Mouse (Mus musculus) embryonic facial prominence, embryonic 10.5 days (tissue): Measurements from ENCODE around the gene Xrcc5. TPM values are rescaled to one million over a fixed set of nuclear protein-coding genes. Genes with fewer than 3 reads are reported as not detected.

Experiments
- DNase-seq: peaks from one replicate; pipeline ENCODE4 v3.0.0-alpha.2; 2017; ENCODE audit warnings: low spot score
- H3K27ac ChIP-seq: fragments of 300-500 bp; sonication (generic); replicated peaks from 2 replicates; pipeline ENCODE4 v1.5.1; 2016; ENCODE audit warnings: mild to moderate bottlenecking
- H3K27me3 ChIP-seq: fragments of 300-500 bp; sonication (generic); replicated peaks from 2 replicates; pipeline ENCODE4 v1.6.1; 2016; ENCODE audit warnings: low read depth, mild to moderate bottlenecking; ENCODE audit not compliant: poor library complexity, severe bottlenecking
- H3K36me3 ChIP-seq: fragments of 300-500 bp; sonication (generic); replicated peaks from 2 replicates; pipeline ENCODE4 v1.6.1; 2016; ENCODE audit warnings: mild to moderate bottlenecking, moderate library complexity
- H3K4me1 ChIP-seq: fragments of 300-500 bp; sonication (generic); 2 replicates; pipeline ENCODE4 v1.6.1; 2016
- H3K4me3 ChIP-seq: fragments of 300-500 bp; sonication (generic); 2 replicates; pipeline ENCODE4 v1.5.1; 2016; ENCODE audit warnings: mild to moderate bottlenecking, moderate library complexity
- H3K9me3 ChIP-seq: fragments of 300-500 bp; sonication (generic); 2 replicates; pipeline ENCODE4 v1.6.1; 2016; ENCODE audit warnings: mild to moderate bottlenecking
- WGBS: fragments of 180-500 bp; shearing (Covaris S2); methylation state at CpG from one replicate; pipeline ENCODE4 v1.1.7; 2016; 5-methylcytosine and 5-hydroxymethylcytosine counted together
- polyA plus RNA-seq: library from polyadenylated mRNA; unstranded; fragments of >200 nt; fragmentation: Nextera tagmentation; extraction: Ambion mirVana; gene quantifications from 2 replicates; pipeline ENCODE4 v1.2.1, GENCODE M21; 2016

The Xrcc5 gene
- polyA plus RNA-seq, 1 experiment from 2014 or later: 57.3 TPM

DNA sequence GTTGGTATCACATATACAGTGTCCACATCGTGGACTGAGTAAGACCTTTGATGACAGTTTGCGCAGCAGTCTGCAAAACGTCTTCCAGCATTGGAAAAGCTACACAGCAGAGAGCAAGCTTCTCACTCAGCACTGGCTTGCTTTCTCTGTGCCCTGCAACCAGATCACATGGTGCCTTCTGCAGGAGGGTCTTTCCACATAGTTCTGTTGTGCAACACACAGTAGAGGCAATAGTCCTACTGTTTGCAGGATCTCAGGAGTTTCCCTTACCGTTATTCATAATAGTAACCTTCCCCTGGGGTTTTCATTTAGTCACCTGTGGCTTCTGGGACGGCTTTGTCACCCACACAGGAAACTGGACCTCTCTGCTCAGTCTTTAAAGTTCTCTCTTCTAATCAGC lies 13.5 kb downstream of the Xrcc5 start:
- Histone ChIP-seq H3K27ac (no peak overlapping the region), H3K4me3 (no peak overlapping the region), H3K27me3 (no peaks in the 10 kb centered on the region), H3K4me1 (no peaks in the 10 kb centered on the region), H3K36me3 (peaks cover 96% of the 10 kb centered on the region), H3K9me3 (no peaks in the 10 kb centered on the region)
- WGBS: 95% methylated on average over 5 of the region's 5 CpGs
- no peak for DNase-seq

DNA sequence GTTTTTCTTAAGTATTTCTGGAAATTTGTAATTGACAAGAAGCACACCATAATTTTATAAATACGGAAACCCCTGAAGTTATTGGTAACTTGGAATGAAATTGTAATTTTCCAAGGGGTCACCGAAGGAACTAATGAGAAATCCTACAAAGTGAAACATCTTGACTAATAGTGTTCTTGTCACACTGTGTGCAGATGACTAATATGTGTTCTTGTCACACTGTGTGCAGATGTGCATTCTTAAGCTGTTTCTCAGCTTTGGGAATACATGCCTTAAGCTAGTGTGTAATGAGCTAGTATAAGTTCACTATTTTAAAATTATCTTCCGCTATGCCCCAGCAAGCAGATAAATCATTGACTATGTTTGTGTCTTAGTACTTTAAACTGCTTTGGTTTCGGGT lies 16.0 kb downstream of the Xrcc5 start:
- Histone ChIP-seq H3K27me3 (no peaks in the 10 kb centered on the region), H3K36me3 (peaks cover 96% of the 10 kb centered on the region), H3K9me3 (no peaks in the 10 kb centered on the region), H3K27ac (no peak overlapping the region), H3K4me3 (no peak overlapping the region), H3K4me1 (no peaks in the 10 kb centered on the region)
- 98% methylated on average over 4 of the region's 4 CpGs for WGBS
- no peak for DNase-seq

DNA sequence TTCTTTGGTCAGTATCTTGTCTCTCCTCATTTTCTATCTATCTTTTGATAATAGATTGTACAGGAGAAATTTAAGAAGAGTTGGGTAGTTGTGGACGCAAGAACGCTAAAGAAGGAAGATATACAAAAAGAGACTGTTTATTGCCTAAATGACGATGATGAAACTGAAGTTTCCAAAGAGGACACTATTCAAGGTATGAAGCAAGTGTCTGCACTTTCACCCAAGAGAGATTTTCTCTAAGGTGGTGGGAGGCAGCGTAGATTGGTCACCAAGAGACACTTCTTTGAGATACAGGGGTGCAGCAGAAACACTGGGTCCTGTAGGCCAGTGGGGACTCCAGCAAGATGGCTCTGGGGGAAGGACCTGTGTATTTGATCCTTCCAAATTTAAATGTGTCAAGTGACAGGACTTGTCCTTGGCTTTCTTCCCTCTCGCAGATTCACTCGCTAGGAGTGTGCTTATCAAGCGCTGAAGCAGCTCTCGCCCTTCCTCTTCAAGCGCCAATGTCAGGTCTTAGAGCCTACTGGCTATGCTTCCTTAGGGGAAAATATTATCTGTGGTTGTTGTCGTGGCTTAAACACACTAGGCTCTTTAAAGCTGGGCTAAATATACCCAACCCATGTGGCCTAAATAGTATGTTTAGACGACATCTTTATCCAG lies 19.1 kb downstream of the Xrcc5 start:
- DNase-seq: no peak
- no peak overlapping the region for H3K27ac ChIP-seq
- no peaks in the 10 kb centered on the region for H3K9me3 ChIP-seq
- 92% methylated on average over 11 of the region's 11 CpGs for WGBS
- peaks cover 94% of the 10 kb centered on the region for H3K36me3 ChIP-seq
- no peaks in the 10 kb centered on the region for H3K27me3 ChIP-seq
- H3K4me1 ChIP-seq: no peaks in the 10 kb centered on the region
- no peak overlapping the region for H3K4me3 ChIP-seq

DNA sequence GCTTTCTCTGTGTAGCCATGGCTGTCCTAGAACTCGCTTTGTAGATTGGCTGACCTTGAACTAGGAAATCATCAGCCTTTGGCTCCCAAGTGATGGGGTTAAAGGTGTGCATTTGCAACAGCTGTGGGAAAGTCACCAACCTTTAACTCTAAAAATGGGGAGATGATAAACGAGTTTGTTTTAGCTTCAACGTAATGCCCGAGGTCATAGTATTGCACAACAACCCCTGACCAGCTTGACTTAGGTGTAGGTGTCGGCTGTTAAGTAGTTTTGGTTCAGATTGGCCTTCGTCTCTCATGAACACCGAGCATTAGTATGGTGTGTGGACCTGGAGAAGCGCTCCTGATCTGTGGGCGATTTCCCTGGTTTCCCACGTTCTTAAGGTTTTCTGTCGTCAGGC lies 27.6 kb downstream of the Xrcc5 start:
- Histone ChIP-seq H3K27me3 (no peaks in the 10 kb centered on the region), H3K4me1 (no peaks in the 10 kb centered on the region), H3K4me3 (no peak overlapping the region), H3K36me3 (peaks cover 89% of the 10 kb centered on the region), H3K9me3 (no peaks in the 10 kb centered on the region), H3K27ac (no peak overlapping the region)
- 92% methylated on average over 11 of the region's 11 CpGs for WGBS
- no peak for DNase-seq

DNA sequence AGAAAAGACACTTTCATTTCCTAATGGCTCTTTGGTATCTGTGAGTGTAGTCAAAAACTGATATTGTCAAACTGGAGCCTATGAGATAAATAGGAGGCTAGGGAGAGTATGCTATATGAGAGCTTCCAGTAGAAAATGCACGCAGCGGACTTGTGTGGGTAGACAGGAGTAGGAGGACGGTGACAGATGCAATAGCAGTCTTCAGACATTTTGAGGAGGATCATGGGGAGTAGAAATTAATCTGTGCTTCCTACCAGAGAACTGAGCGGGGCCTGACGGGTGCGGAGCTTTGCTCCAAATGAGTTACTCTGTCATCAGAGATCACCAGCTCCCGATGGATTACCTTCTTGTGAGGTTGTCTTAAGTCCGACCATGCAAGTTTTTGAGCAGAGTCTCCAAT lies 29.6 kb downstream of the Xrcc5 start:
- 95% methylated on average over 8 of the region's 8 CpGs for WGBS
- Histone ChIP-seq H3K9me3 (no peaks in the 10 kb centered on the region), H3K4me3 (no peak overlapping the region), H3K27ac (no peak overlapping the region), H3K27me3 (no peaks in the 10 kb centered on the region), H3K4me1 (no peaks in the 10 kb centered on the region), H3K36me3 (peaks cover 89% of the 10 kb centered on the region)
- DNase-seq: no peak

DNA sequence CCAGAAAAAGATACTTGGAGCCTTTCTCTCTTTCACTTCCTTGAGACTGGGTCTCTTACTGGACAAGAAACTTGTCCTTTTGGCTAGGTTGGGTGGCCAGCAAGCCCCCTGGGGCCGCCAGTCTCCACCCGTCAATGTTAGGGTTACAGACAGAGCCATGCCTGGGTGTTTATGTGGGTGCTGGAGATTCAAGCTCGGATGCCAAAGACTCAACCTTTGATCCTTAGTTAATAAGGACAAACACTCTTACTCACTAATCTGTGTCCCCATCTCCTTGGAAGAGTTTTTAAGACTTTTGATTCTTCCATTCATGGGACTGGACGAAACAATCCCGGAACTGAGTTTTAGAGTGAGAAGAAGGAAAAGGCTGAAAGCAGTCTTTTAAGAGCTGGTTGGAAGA lies 31.1 kb downstream of the Xrcc5 start:
- Histone ChIP-seq H3K27ac (no peak overlapping the region), H3K9me3 (no peaks in the 10 kb centered on the region), H3K27me3 (no peaks in the 10 kb centered on the region), H3K36me3 (peaks cover 90% of the 10 kb centered on the region), H3K4me3 (no peak overlapping the region), H3K4me1 (no peaks in the 10 kb centered on the region)
- whole genome bisulfite sequencing: 91% methylated on average over 5 of the region's 5 CpGs
- DNase-seq: no peak

DNA sequence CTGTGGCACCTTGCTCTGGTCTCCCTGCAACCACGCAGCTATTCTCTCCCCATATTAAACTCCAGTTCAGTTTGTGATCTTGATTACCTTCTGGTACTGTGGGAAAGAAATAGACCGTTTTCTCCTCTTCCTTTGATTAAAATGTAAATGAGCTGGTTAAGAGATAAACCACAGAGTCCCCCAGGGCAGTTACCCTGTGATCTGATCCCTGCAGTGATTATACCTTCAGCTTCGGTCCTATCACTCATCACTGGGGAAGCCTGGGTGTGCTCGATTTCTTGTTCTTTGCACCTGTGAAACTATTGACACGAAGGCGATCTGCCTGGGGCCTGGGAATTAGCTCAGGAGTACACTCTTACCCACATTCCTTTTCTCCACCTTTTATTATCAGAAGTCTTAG lies 40.7 kb downstream of the Xrcc5 start:
- 76% methylated on average over 6 of the region's 6 CpGs for WGBS
- no peak for DNase-seq
- no peak overlapping the region for H3K27ac ChIP-seq
- no peak overlapping the region for H3K4me3 ChIP-seq
- peaks cover 95% of the 10 kb centered on the region for H3K36me3 ChIP-seq
- H3K9me3 ChIP-seq: no peaks in the 10 kb centered on the region
- H3K4me1 ChIP-seq: no peaks in the 10 kb centered on the region
- no peaks in the 10 kb centered on the region for H3K27me3 ChIP-seq

DNA sequence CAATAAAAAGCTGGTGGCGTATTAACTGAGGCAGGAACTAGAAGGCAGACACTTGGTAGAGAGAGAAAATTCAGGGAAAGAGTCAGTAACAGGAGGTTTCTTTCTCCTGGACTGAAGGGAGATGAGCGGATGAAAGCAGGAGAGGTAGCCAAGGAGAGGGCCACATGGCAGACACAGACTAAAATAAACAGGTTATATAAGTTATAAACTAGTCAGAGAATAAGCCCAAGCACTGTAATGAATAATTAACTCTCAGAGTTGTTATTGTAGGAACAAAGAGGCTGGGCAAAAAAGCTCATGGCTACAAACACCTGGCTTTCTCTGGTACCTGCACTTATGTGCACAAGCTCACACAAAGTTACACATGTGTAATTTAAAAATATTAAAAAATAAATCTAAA lies 47.6 kb downstream of the Xrcc5 start:
- Histone ChIP-seq H3K4me3 (no peak overlapping the region), H3K36me3 (peaks cover 84% of the 10 kb centered on the region), H3K9me3 (no peaks in the 10 kb centered on the region), H3K27me3 (no peaks in the 10 kb centered on the region), H3K27ac (no peak overlapping the region), H3K4me1 (no peaks in the 10 kb centered on the region)
- WGBS: 96% methylated on average over 2 of the region's 2 CpGs
- no peak for DNase-seq

DNA sequence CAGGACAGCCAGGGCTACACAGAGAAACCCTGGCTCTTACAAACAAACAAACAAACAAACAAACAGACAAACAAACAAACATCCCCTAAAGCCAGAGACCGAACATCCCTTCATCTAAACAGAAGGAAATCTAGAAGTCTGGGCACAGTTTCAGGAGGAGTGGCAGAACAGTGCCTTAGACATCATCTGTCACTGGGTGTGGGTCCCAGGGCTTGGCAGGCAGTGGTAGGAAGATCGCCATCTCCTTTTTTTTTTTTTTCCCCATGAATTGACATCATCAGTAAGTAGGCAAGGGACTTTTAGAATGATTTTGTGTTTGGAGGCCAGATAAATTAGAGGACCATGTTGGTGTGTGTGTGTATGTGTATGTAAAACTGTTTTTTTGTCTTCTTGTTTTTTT lies 51.0 kb downstream of the Xrcc5 start:
- WGBS: 95% methylated on average over 2 of the region's 2 CpGs
- no peak for DNase-seq
- Histone ChIP-seq H3K4me1 (no peaks in the 10 kb centered on the region), H3K9me3 (no peaks in the 10 kb centered on the region), H3K4me3 (no peak overlapping the region), H3K36me3 (peaks cover 74% of the 10 kb centered on the region), H3K27me3 (no peaks in the 10 kb centered on the region), H3K27ac (no peak overlapping the region)

DNA sequence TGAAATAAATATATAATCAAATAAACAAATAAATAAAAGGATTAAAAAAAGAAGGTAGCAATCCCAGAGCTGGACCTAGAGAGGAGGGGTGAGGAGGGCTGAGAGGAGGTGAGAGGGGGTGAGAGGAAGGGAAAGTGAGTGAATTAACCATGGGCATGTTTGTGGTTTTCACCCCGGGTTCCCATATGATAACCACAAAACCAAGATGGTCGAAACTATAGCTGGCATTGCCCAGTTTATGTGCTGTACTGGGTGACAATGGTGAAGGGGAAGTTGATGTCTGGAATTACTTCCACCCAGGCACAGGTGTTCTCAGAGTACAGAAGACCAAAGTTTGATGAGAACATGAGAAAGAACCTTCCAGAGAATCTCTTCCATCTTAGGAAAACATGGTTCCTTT lies 52.2 kb downstream of the Xrcc5 start:
- Histone ChIP-seq H3K27me3 (no peaks in the 10 kb centered on the region), H3K4me1 (no peaks in the 10 kb centered on the region), H3K27ac (no peak overlapping the region), H3K4me3 (no peak overlapping the region), H3K9me3 (no peaks in the 10 kb centered on the region), H3K36me3 (peaks cover 79% of the 10 kb centered on the region)
- no peak for DNase-seq
- WGBS: 93% methylated on average over 2 of the region's 2 CpGs

DNA sequence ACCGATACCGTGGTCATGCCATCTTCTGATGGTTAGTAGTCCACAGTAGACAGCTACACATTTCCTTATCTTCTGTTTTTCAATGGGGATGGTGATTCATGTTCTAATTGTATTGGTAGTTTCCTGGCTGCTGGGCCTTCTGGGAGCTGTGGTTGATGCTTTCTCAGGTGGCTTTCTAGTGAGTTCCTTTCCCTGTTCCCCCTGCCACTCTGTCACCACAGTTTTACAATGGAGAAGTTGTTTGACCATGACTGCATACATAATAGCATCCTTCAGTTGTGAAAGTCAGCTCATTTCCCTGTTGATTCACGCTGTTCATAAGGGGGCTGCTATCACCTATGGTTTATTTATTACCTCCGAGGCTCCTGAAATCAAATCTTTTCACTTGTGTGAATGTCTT lies 53.6 kb downstream of the Xrcc5 start:
- no peak for DNase-seq
- peaks cover 70% of the 10 kb centered on the region for H3K36me3 ChIP-seq
- 95% methylated on average over 4 of the region's 4 CpGs for WGBS

DNA sequence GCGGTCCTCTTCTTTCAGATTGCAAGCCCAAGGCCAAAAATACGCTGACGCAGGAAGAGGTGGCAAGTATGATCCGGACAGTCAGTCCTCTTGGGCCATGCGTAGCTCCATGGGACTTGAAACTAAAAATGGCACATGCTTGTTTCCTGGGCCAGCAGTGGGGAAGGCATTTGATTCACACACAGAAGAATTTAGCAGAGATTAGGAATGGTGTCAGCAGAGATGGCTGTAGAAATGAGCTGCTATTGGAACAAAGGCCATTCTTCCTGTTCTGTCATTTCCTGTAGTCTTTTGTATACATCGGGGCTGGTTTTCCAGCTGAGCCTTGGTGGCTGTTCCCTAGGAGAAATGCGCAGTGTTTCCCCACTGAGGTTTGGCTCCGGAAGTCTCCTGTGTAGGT lies 57.4 kb downstream of the Xrcc5 start:
- peaks cover 35% of the 10 kb centered on the region for H3K36me3 ChIP-seq
- 89% methylated on average over 8 of the region's 8 CpGs for WGBS
- no peak overlapping the region for H3K4me3 ChIP-seq
- H3K27ac ChIP-seq: no peak overlapping the region
- no peaks in the 10 kb centered on the region for H3K9me3 ChIP-seq
- no peak for DNase-seq
- H3K4me1 ChIP-seq: no peaks in the 10 kb centered on the region
- H3K27me3 ChIP-seq: no peaks in the 10 kb centered on the region

More for the DNA sequence above, 53.6 kb downstream of the Xrcc5 start:
- Histone ChIP-seq H3K27ac (no peak overlapping the region), H3K4me1 (no peaks in the 10 kb centered on the region), H3K27me3 (no peaks in the 10 kb centered on the region), H3K9me3 (no peaks in the 10 kb centered on the region), H3K4me3 (no peak overlapping the region)

DNA sequence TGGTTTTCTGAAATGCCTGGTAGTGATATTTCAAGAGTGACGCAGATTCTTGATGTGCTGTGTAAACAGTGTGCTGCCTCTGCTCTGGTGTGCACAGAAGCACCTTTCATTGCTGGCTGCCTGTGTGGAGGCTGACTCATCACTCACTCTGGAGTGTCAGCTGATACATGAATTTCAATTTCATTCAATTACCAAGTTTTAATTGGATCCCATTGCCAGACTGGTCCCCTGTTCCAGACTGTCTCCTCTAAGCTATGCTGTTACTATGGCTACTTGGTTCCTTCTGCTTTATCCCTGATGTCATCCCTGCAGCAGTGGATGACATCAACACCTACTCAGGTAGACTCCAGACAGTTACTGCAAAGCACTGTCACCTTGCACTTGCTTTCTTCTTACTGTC lies 65.3 kb downstream of the Xrcc5 start:
- H3K4me3 ChIP-seq: no peak overlapping the region
- DNase-seq: no peak
- no peaks in the 10 kb centered on the region for H3K9me3 ChIP-seq
- H3K36me3 ChIP-seq: peaks cover 30% of the 10 kb centered on the region
- 81% methylated on average over 1 of the region's 1 CpGs for WGBS
- H3K27ac ChIP-seq: no peak overlapping the region
- H3K27me3 ChIP-seq: no peaks in the 10 kb centered on the region
- H3K4me1 ChIP-seq: no peaks in the 10 kb centered on the region

DNA sequence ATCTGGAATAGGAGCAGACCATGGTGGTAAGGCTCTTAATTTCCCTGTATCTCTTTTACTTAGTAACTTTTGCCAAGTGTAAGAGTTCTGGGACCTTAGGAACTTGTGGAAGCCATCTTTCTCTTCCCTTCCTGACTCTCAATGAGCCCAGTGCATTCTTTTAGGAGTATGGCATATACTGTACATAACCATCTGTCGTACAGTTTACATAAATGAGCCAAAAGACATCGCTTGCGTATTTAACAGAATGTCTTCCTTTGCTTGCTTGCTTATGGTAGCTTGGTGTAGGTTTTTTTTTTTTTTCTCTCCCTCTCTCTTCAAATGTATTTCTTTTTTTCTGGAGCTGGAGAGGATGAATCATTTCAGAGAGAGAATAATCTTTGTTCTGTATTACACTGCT lies 65.7 kb downstream of the Xrcc5 start:
- DNase-seq: no peak
- H3K4me3 ChIP-seq: no peak overlapping the region
- no peaks in the 10 kb centered on the region for H3K4me1 ChIP-seq
- no peaks in the 10 kb centered on the region for H3K9me3 ChIP-seq
- peaks cover 30% of the 10 kb centered on the region for H3K36me3 ChIP-seq
- H3K27me3 ChIP-seq: no peaks in the 10 kb centered on the region
- 97% methylated on average over 3 of the region's 3 CpGs for WGBS
- no peak overlapping the region for H3K27ac ChIP-seq
